Mouse (Mus musculus) adrenal gland, adult (tissue): ENCODE results near the gene Gm49416.
A peak's percentile ranks its signal among the peaks of the same experiment; 100 is the strongest.

Experiments
- DNase-seq, 2 experiments: peaks; one replicate each; pipeline ENCODE4 v3.0.0; 2022 to 2023; ENCODE audit warnings: low spot score in 1 of 2; ENCODE audit not compliant: inconsistent age in 2 of 2

The Gm49416 gene

GRCm38 (mm10) chr19:8872266-8872840 lies 16.4 kb upstream of the Gm49416 start:
- peak in 1 of 2 experiments; percentile 60 for DNase-seq

GRCm38 (mm10) chr19:8875031-8875430 lies 13.7 kb upstream of the Gm49416 start:
- DNase-seq: no peak

GRCm38 (mm10) chr19:8880311-8881033 lies 8.3 kb upstream of the Gm49416 start, which contains the start of gene Uqcc3:
TSS of gene Uqcc3 (minus strand) at chr19:8880923.
- peak; percentile 93 to 97 for DNase-seq

- DNase-seq: no peak
Measured at GRCm38 (mm10) chr19:8881034-8881392, 7.7 kb upstream of the Gm49416 start.

GRCm38 (mm10) chr19:8883616-8884015 lies 5.1 kb upstream of the Gm49416 start, which contains the start of the genes Lbhd1 and Gm49403:
TSS of gene Lbhd1 (plus strand) at chr19:8883732.
TSS of gene Gm49403 (plus strand) at chr19:8883930.
- no peak for DNase-seq

GRCm38 (mm10) chr19:8886916-8887584 lies 1.7 kb upstream of the Gm49416 start:
- no peak for DNase-seq

- peak in 1 of 2 experiments; percentile 63 for DNase-seq
Measured at GRCm38 (mm10) chr19:8887585-8888463, 902 bp upstream of the Gm49416 start.

GRCm38 (mm10) chr19:8892829-8893766 lies 4.4 kb downstream of the Gm49416 start, which contains the start of gene Ints5:
TSS of gene Ints5 (plus strand) at chr19:8893005.
- DNase-seq: peak; percentile 86 to 96

GRCm38 (mm10) chr19:8895397-8895960 lies 6.8 kb downstream of the Gm49416 start:
- DNase-seq: no peak

GRCm38 (mm10) chr19:8896231-8896630 lies 7.5 kb downstream of the Gm49416 start:
- DNase-seq: peak in 1 of 2 experiments; percentile 20

- DNase-seq: peak in 1 of 2 experiments; percentile 73
Measured at GRCm38 (mm10) chr19:8897211-8897864, 8.6 kb downstream of the Gm49416 start.

GRCm38 (mm10) chr19:8897865-8898495 lies 9.3 kb downstream of the Gm49416 start, which contains the start of gene Ganab:
TSS of gene Ganab (plus strand) at chr19:8898071.
- peak; percentile 97 to 98 for DNase-seq

- no peak for DNase-seq
Measured at GRCm38 (mm10) chr19:8898576-8898975, 9.8 kb downstream of the Gm49416 start.

- DNase-seq: peak in 1 of 2 experiments; percentile 51
Measured at GRCm38 (mm10) chr19:8899079-8899478, 10.4 kb downstream of the Gm49416 start.

GRCm38 (mm10) chr19:8903412-8903811 lies 14.7 kb downstream of the Gm49416 start:
- no peak for DNase-seq

GRCm38 (mm10) chr19:8908531-8908930 lies 19.8 kb downstream of the Gm49416 start:
- no peak for DNase-seq

- no peak for DNase-seq
Measured at GRCm38 (mm10) chr19:8911810-8912209, 23.1 kb downstream of the Gm49416 start.

- DNase-seq: no peak
Measured at GRCm38 (mm10) chr19:8914212-8914611, 25.5 kb downstream of the Gm49416 start.
